Mouse (Mus musculus): ENCODE measurements around the gene Lin28b. TPM values are rescaled to one million over a fixed set of nuclear protein-coding genes. Genes with fewer than 3 reads are reported as not detected.

Lin28b gene
- total and polyA plus RNA-seq, 3 experiments, result not detected

- Histone ChIP-seq H3K9ac (ENCODE audit: control insufficient read depth, low read depth, low read length, poor library complexity, severe bottlenecking) (no peak overlapping the region), H3K27me3 (ENCODE audit: control insufficient read depth in 1 of 2, insufficient read depth in 2 of 2, low read length in 2 of 2) (no peaks in the 10 kb centered on the region), H3K4me1 (ENCODE audit: control insufficient read depth in 1 of 2, insufficient read depth in 2 of 2, low read length in 2 of 2) (peaks cover 0 to 6% of the 10 kb centered on the region in 2 experiments; a peak in 1 of 4 replicates), H3K9me3 (replicated peaks; ENCODE audit: insufficient read depth, low read length) (no peaks in the 10 kb centered on the region), H3K36me3 (ENCODE audit: control insufficient read depth in 1 of 2, insufficient read depth in 2 of 2, low read length in 2 of 2) (peaks cover 0 to 6% of the 10 kb centered on the region in 2 experiments; a peak in 2 of 4 replicates), H3K4me3 (ENCODE audit: control insufficient read depth in 1 of 2, insufficient read depth in 1 of 2, low read depth in 2 of 2, low read length in 2 of 2) (no peak overlapping the region), H3K79me2 (ENCODE audit: control insufficient read depth, insufficient read depth, low read length, poor library complexity) (no peaks in the 10 kb centered on the region), H3K27ac (ENCODE audit: control insufficient read depth, low read depth, low read length) (no peak overlapping the region)
- TF ChIP-seq MAFK (IDR thresholded peaks at IDR 0.05; ENCODE audit: borderline replicate concordance, low read depth, low read length), result no peak
- no peak for TF ChIP-seq MYB (IDR thresholded peaks at IDR 0.05; ENCODE audit: low read depth, low read length)
- no peak for TF ChIP-seq CHD2 (IDR thresholded peaks at IDR 0.05; ENCODE audit: low read length)
- no peak for TF ChIP-seq ZKSCAN1 (IDR thresholded peaks at IDR 0.05; ENCODE audit: low read depth, low read length)
- no peak for TF ChIP-seq TBP (IDR thresholded peaks at IDR 0.05; ENCODE audit: low read depth, low read length)
- TF ChIP-seq TCF12 (IDR thresholded peaks at IDR 0.05; ENCODE audit: low read depth, low read length), result no peak
- no peak for TF ChIP-seq ZMIZ1 (IDR thresholded peaks at IDR 0.05; ENCODE audit: low read depth, low read length)
- TF ChIP-seq NRF1 (IDR thresholded peaks at IDR 0.05; ENCODE audit: insufficient read depth, low read depth, low read length, poor library complexity, severe bottlenecking), result no peak
- TF ChIP-seq MAX (IDR thresholded peaks at IDR 0.05; ENCODE audit: low read length), result no peak
- no peak for TF ChIP-seq SIN3A (IDR thresholded peaks at IDR 0.05; ENCODE audit: low read length)
- no peak for TF ChIP-seq POLR2A (IDR thresholded peaks at IDR 0.05; ENCODE audit: control insufficient read depth in 1 of 2, insufficient read depth in 1 of 2, low read depth in 1 of 2, low read length in 2 of 2, poor library complexity in 1 of 2)
- no peak for TF ChIP-seq EP300 (IDR thresholded peaks at IDR 0.05; ENCODE audit: low read depth in 1 of 2, low read length in 2 of 2)
- TF ChIP-seq MYC (IDR thresholded peaks at IDR 0.05; ENCODE audit: low read depth, low read length), result no peak
- no peak for TF ChIP-seq BHLHE40 (IDR thresholded peaks at IDR 0.05; ENCODE audit: borderline replicate concordance, low read depth, low read length)
- TF ChIP-seq CHD1 (IDR thresholded peaks at IDR 0.05; ENCODE audit: low read depth, low read length), result no peak
- TF ChIP-seq SMC3 (IDR thresholded peaks at IDR 0.05; ENCODE audit: low read depth, low read length), result no peak
- TF ChIP-seq ETS1 (IDR thresholded peaks at IDR 0.05; ENCODE audit: low read depth, low read length), result no peak
- DNase-seq (ENCODE audit: low read depth, low spot score), result no peak
Observed at GRCm38 (mm10) chr10:45398211-45398610, 88.0 kb downstream of the Lin28b start.

DNA sequence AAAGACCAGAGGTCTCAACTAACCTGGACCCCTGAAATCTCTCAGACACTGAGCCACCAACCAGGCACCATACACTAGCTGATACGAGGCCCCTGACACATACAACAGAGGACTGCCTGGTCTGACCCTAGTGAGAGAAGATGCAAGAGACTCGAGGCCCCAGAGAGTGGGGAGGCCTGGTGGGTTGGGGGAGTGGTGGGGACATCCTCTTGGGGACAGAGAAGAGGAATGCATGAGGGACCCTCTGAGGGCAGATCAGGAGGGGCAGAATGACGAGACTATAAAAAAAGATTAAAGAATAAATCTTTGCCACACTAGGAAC, 103.6 kb downstream of the Lin28b start:
- no peaks in the 10 kb centered on the region for H3K4me1 ChIP-seq (ENCODE audit: control insufficient read depth in 1 of 2, insufficient read depth in 2 of 2, low read length in 2 of 2)
- DNase-seq (ENCODE audit: low read depth, low spot score), result no peak
- H3K79me2 ChIP-seq (ENCODE audit: control insufficient read depth, insufficient read depth, low read length, poor library complexity), result no peaks in the 10 kb centered on the region
- no peaks in the 10 kb centered on the region for H3K36me3 ChIP-seq (ENCODE audit: control insufficient read depth in 1 of 2, insufficient read depth in 2 of 2, low read length in 2 of 2)
- TF ChIP-seq JUND (IDR thresholded peaks at IDR 0.05; ENCODE audit: low read depth, low read length) (no peak), EP300 (IDR thresholded peaks at IDR 0.05; ENCODE audit: low read depth in 1 of 2, low read length in 2 of 2) (no peak), TBP (IDR thresholded peaks at IDR 0.05; ENCODE audit: low read depth, low read length) (no peak), CHD1 (IDR thresholded peaks at IDR 0.05; ENCODE audit: low read depth, low read length) (no peak), MXI1 (IDR thresholded peaks at IDR 0.05; ENCODE audit: low read depth, low read length) (no peak), ZMIZ1 (IDR thresholded peaks at IDR 0.05; ENCODE audit: low read depth, low read length) (no peak)
- H3K27me3 ChIP-seq (ENCODE audit: control insufficient read depth in 1 of 2, insufficient read depth in 2 of 2, low read length in 2 of 2), result peaks cover under 1 to 2% of the 10 kb centered on the region in 2 experiments; a peak in 2 of 4 replicates
- no peaks in the 10 kb centered on the region for H3K9me3 ChIP-seq (replicated peaks; ENCODE audit: insufficient read depth, low read length)
- no peak overlapping the region for H3K4me3 ChIP-seq (ENCODE audit: control insufficient read depth in 1 of 2, insufficient read depth in 1 of 2, low read depth in 2 of 2, low read length in 2 of 2)
- no peak overlapping the region for H3K9ac ChIP-seq (ENCODE audit: control insufficient read depth, low read depth, low read length, poor library complexity, severe bottlenecking)
- H3K27ac ChIP-seq (ENCODE audit: control insufficient read depth, low read depth, low read length), result no peak overlapping the region
